Mouse (Mus musculus): ENCODE results near the gene Samd4b.

The Samd4b gene

DNA sequence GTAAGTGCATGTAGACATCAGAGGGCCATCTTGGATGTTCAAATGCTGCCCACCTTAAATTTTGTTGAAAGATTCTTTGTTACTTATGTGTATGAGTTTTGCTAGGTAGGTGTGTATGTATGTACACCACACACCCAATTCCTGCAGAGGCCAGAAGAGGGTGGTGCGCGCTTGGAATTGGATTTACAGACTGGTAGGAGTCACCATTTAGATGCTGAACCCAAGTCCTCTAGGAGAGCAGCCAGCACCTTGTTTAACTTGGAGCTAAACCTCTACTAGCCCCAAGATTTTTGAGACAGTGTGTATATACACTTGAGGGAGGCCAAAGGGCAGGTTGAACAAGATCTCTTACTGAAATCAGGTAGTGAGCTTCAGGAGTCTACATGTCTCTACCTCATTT, 244.7 kb downstream of the Samd4b start:
- DNase-seq: no peak

DNA sequence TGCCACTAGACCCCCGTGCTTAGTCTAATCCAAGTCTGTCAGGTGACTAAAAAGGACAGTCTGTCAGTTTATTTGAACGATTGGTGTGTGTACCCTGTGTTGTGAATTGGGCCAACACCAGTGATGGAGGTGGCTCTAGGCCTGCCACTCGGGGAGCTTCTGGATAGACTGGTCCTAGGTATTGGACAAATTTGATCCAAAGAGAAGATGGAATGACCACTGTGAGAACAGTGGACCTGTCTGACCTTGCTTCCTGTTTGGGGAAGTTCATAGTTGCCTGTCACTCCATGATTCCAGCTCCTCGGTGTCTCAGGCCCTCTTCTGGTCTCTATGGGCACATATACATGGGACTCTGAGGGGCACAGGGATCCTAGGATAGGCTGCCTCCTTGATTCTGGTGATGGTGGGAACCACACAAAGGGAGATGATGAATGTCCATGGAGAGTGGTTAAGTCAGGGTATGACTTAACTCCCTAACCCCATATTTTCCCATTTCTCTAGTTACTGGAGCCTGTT, 246.2 kb downstream of the Samd4b start:
- DNase-seq: no peak

DNA sequence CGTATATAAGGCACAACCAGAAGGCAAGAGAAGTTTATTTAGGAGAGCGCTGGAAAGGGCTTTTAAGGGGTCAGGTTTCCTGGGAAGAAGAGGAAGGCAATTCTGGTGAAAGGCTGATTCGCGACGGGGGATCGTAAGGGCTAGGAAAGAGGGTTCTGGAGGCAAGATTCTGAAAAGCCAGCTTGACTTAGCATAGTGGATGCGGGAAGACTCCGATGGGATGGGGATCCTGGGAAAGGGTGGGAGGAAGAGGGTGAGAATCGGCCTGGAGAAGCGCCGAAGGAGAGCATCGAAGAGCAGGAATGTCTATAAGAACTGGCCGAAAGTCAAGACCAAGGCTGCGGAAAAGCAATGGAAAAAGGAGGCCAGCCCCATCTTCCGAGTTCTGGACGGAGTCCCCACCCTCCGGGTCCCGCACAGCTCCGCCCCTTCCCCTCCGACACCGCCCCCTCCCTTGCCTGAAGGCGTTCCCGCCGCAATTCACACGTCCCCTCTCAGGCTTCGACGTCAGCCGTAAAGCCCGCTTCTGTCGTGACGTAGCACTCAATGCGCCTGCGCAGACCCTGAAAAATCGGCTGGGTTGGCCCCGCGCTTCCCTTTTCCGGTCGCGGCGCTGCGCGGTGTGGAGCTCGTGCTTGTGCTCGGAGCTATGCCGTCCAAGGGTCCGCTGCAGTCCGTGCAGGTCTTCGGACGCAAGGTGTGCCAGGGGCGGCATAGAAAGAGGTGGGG, 247.6 kb downstream of the Samd4b start, which contains the start of gene Rps16:
Gene Rps16 (plus strand): TSS at position 498 of the 729 bp plus-strand sequence.
- DNase-seq: peak; percentile 98

All from lung, adult 18-20 months (tissue).